Mouse (Mus musculus) small intestine, adult 2 months (tissue): ENCODE measurements around the gene Abhd4.

Experiments
- CTCF ChIP-seq: fragments of 200-500 bp; IDR thresholded peaks from 2 replicates; pipeline ENCODE4 v1.5.1; 2012; ENCODE audit warnings: low read depth, mild to moderate bottlenecking, control low read depth, inconsistent platforms, low read length, moderate library complexity, mixed read lengths; ENCODE audit not compliant: insufficient replicate concordance, insufficient read length; ENCODE audit errors: extremely low read depth
- POLR2A ChIP-seq: fragments of 200-500 bp; IDR thresholded peaks from 2 replicates; pipeline ENCODE4 v1.6.1; 2012; ENCODE audit warnings: low read depth, mild to moderate bottlenecking, control low read depth, inconsistent platforms, low read length, moderate library complexity

DNA sequence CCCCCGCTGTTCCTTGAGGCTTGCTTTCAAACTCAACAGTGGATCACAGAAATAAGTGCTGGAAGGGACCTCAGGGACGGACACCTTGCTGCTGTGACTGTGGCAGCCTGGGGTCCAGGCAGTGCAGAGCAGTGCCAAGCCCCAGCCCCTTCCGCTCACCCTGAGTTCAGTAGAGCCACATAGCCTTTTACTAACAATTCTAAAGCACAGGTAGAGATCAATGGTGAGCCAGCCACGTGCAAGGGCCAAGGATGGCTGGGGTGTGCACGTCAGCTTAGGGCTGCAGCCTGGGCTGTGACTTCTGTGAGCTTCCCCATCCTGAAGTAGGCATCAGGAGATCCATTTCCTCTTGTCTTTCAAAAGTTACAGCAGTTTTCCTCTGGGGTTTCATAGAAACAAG lies 42.2 kb upstream of the Abhd4 start:
- no peak for TF ChIP-seq POLR2A
- TF ChIP-seq CTCF, result no peak
